Mouse (Mus musculus) hindbrain, embryonic 14.5 days (tissue): ENCODE results near the gene Bnc2. TPM values are rescaled to one million over a fixed set of nuclear protein-coding genes. Genes with fewer than 3 reads are reported as not detected.

Source experiments
- ATAC-seq: fragments of 200-750 bp; cut with Nextera tagmentation; 2 replicates; pipeline ENCODE4 v1.8.0; 2017; ENCODE audit warnings: moderate number of reproducible peaks, mild to moderate bottlenecking, moderate TSS enrichment, moderate library complexity; ENCODE audit not compliant: low FRiP score
- DNase-seq: peaks from one replicate; pipeline ENCODE4 v3.0.0-alpha.2; 2015; ENCODE audit warnings: low spot score
- H3K27ac ChIP-seq: fragments of 300-500 bp; sonication (generic); 2 replicates; pipeline ENCODE4 v1.5.1; 2014; ENCODE audit warnings: mild to moderate bottlenecking, moderate library complexity
- H3K27me3 ChIP-seq: fragments of 300-500 bp; sonication (generic); 2 replicates; pipeline ENCODE4 v1.6.1; 2014; ENCODE audit warnings: mild to moderate bottlenecking, low read length, mixed read lengths; ENCODE audit not compliant: control insufficient read depth, insufficient read depth
- H3K36me3 ChIP-seq: fragments of 300-500 bp; sonication (generic); replicated peaks from 2 replicates; pipeline ENCODE4 v1.6.1; 2014; ENCODE audit not compliant: control insufficient read depth, insufficient read depth
- H3K4me1 ChIP-seq: fragments of 300-500 bp; sonication (generic); replicated peaks from 2 replicates; pipeline ENCODE4 v1.6.1; 2014; ENCODE audit warnings: antibody characterized with exemption, low read length, mixed read lengths; ENCODE audit not compliant: control insufficient read depth, insufficient read depth
- H3K4me2 ChIP-seq: fragments of 300-500 bp; sonication (generic); replicated peaks from 2 replicates; pipeline ENCODE4 v1.6.1; 2014; ENCODE audit warnings: mild to moderate bottlenecking, moderate library complexity
- H3K4me3 ChIP-seq: fragments of 300-500 bp; sonication (generic); replicated peaks from 2 replicates; pipeline ENCODE4 v1.5.1; 2014; ENCODE audit warnings: mild to moderate bottlenecking, low read length
- H3K9ac ChIP-seq: fragments of 300-500 bp; sonication (generic); 2 replicates; pipeline ENCODE4 v1.6.1; 2014
- H3K9me3 ChIP-seq: fragments of 300-500 bp; sonication (generic); 2 replicates; pipeline ENCODE4 v1.6.1; 2016; ENCODE audit warnings: low read length; ENCODE audit not compliant: control insufficient read depth
- WGBS: fragments of 180-500 bp; shearing (Covaris S2); extraction: QIAGEN DNeasy Blood & Tissue Kit; methylation state at CpG from one replicate; pipeline ENCODE4 v1.1.7; 2014; 5-methylcytosine and 5-hydroxymethylcytosine counted together
- polyA plus RNA-seq: library from polyadenylated mRNA; unstranded; fragments of >200 nt; fragmentation: Nextera tagmentation; extraction: Ambion mirVana; gene quantifications from 2 replicates; pipeline ENCODE4 v1.2.1, GENCODE M21; 2014

Gene Bnc2
- polyA plus RNA-seq, 1 experiment from 2014 or later: 12.0 TPM

GRCm38 (mm10) chr4:84527066-84527933 is 147.8 kb downstream of the Bnc2 start:
- H3K4me3 ChIP-seq: no peak overlapping the region
- WGBS: 6% methylated on average over 15 of the region's 15 CpGs

GRCm38 (mm10) chr4:84523651-84524221 is 151.3 kb downstream of the Bnc2 start:
- Histone ChIP-seq H3K4me1 (peaks cover 18% of the 10 kb centered on the region), H3K4me2 (no peak overlapping the region), H3K4me3 (no peak overlapping the region), H3K27ac (no peak overlapping the region), H3K9me3 (no peaks in the 10 kb centered on the region), H3K36me3 (no peaks in the 10 kb centered on the region), H3K9ac (no peak overlapping the region), H3K27me3 (no peaks in the 10 kb centered on the region)
- ATAC-seq (no peak), DNase-seq (no peak)
- WGBS: 41% methylated on average over 4 of the region's 4 CpGs

More at GRCm38 (mm10) chr4:84527066-84527933, 147.8 kb downstream of the Bnc2 start:
- no peak overlapping the region for H3K4me2 ChIP-seq
- peaks cover 26% of the 10 kb centered on the region for H3K4me1 ChIP-seq
- H3K9me3 ChIP-seq: no peaks in the 10 kb centered on the region
- H3K9ac ChIP-seq: no peak overlapping the region
- no peaks in the 10 kb centered on the region for H3K27me3 ChIP-seq
- no peak overlapping the region for H3K27ac ChIP-seq
- ATAC-seq (0 out of 2 replicates have a peak, but pooled peaks have one; percentile 27), DNase-seq (no peak)
- no peaks in the 10 kb centered on the region for H3K36me3 ChIP-seq

- H3K4me2 ChIP-seq: no peak overlapping the region
- no peak overlapping the region for H3K9ac ChIP-seq
- H3K27me3 ChIP-seq: no peaks in the 10 kb centered on the region
- WGBS: 14% methylated on average over 5 of the region's 5 CpGs
- H3K4me1 ChIP-seq: peaks cover 18% of the 10 kb centered on the region
- no peaks in the 10 kb centered on the region for H3K9me3 ChIP-seq
- ATAC-seq (no peak), DNase-seq (no peak)
- no peak overlapping the region for H3K27ac ChIP-seq
- H3K36me3 ChIP-seq: no peaks in the 10 kb centered on the region
- no peak overlapping the region for H3K4me3 ChIP-seq
These were observed 151.9 kb downstream of the Bnc2 start for GRCm38 (mm10) chr4:84523211-84523610.

- Histone ChIP-seq H3K9me3 (no peaks in the 10 kb centered on the region), H3K4me2 (no peak overlapping the region), H3K27me3 (no peaks in the 10 kb centered on the region), H3K27ac (no peak overlapping the region), H3K9ac (no peak overlapping the region), H3K4me3 (no peak overlapping the region), H3K36me3 (no peaks in the 10 kb centered on the region), H3K4me1 (peaks cover 7% of the 10 kb centered on the region; the same call in 1 of the 2 replicates)
- ATAC-seq (no peak), DNase-seq (no peak)
- 78% methylated on average over 5 of the region's 5 CpGs for WGBS
These were observed 153.5 kb downstream of the Bnc2 start for GRCm38 (mm10) chr4:84521562-84521961.

GRCm38 (mm10) chr4:84510466-84510865 is 164.6 kb downstream of the Bnc2 start:
- ATAC-seq (no peak), DNase-seq (no peak)
- whole genome bisulfite sequencing: 92% methylated on average over 1 of the region's 1 CpGs
- Histone ChIP-seq H3K27me3 (no peaks in the 10 kb centered on the region), H3K4me2 (no peak overlapping the region), H3K4me1 (no peaks in the 10 kb centered on the region), H3K4me3 (no peak overlapping the region), H3K36me3 (no peaks in the 10 kb centered on the region), H3K27ac (no peak overlapping the region), H3K9ac (no peak overlapping the region), H3K9me3 (no peaks in the 10 kb centered on the region)

GRCm38 (mm10) chr4:84507551-84507950 is 167.5 kb downstream of the Bnc2 start:
- no peaks in the 10 kb centered on the region for H3K9me3 ChIP-seq
- DNase-seq (no peak), ATAC-seq (no peak)
- no peaks in the 10 kb centered on the region for H3K27me3 ChIP-seq
- H3K4me3 ChIP-seq: no peak overlapping the region
- H3K9ac ChIP-seq: no peak overlapping the region
- WGBS: 97% methylated on average over 3 of the region's 3 CpGs
- no peaks in the 10 kb centered on the region for H3K4me1 ChIP-seq
- no peaks in the 10 kb centered on the region for H3K36me3 ChIP-seq
- H3K27ac ChIP-seq: no peak overlapping the region
- no peak overlapping the region for H3K4me2 ChIP-seq

- DNase-seq: no peak
- no peak for ATAC-seq
- no peaks in the 10 kb centered on the region for H3K9me3 ChIP-seq
- H3K4me2 ChIP-seq: no peak overlapping the region
- H3K27ac ChIP-seq: no peak overlapping the region
- no peaks in the 10 kb centered on the region for H3K27me3 ChIP-seq
- H3K4me3 ChIP-seq: no peak overlapping the region
- H3K4me1 ChIP-seq: 0 out of 2 replicates have a peak, but pooled peaks cover 4% of the 10 kb centered on the region
- H3K9ac ChIP-seq: no peak overlapping the region
- WGBS: 76% methylated on average over 8 of the region's 8 CpGs
- H3K36me3 ChIP-seq: no peaks in the 10 kb centered on the region
These were observed 172.3 kb downstream of the Bnc2 start for GRCm38 (mm10) chr4:84502581-84503269.

- Histone ChIP-seq H3K9me3 (no peaks in the 10 kb centered on the region), H3K4me1 (0 out of 2 replicates have a peak, but pooled peaks cover 4% of the 10 kb centered on the region), H3K4me2 (no peak overlapping the region), H3K36me3 (no peaks in the 10 kb centered on the region), H3K27me3 (no peaks in the 10 kb centered on the region), H3K9ac (no peak overlapping the region), H3K4me3 (no peak overlapping the region), H3K27ac (no peak overlapping the region)
- WGBS: 49% methylated on average over 4 of the region's 4 CpGs
- DNase-seq (no peak), ATAC-seq (no peak; the same call in 1 of the 2 replicates)
These were observed 174.2 kb downstream of the Bnc2 start for GRCm38 (mm10) chr4:84500796-84501349.

- Histone ChIP-seq H3K9me3 (no peaks in the 10 kb centered on the region), H3K27ac (no peak overlapping the region), H3K27me3 (no peaks in the 10 kb centered on the region), H3K9ac (no peak overlapping the region), H3K36me3 (no peaks in the 10 kb centered on the region), H3K4me1 (0 out of 2 replicates have a peak, but pooled peaks cover 4% of the 10 kb centered on the region), H3K4me2 (no peak overlapping the region), H3K4me3 (no peak overlapping the region)
- WGBS: 60% methylated on average over 9 of the region's 9 CpGs
- DNase-seq (no peak), ATAC-seq (no peak)
These were observed 174.8 kb downstream of the Bnc2 start for GRCm38 (mm10) chr4:84500259-84500658.
